Comparison of ENCODE assay signal across 14 mouse cellular contexts in genomic region chr10:6999355-6999754, GRCm38 (mm10).
"Had no signal": no experiment of that assay in that cellular context is flagged by ENCODE, and none has a peak within 500 bp of the region (broad histone marks: within the 10 kb centered on the region; RNA-seq: fewer than 3 reads in every experiment).

No protein-coding gene starts in this region.

- DNase-seq: embryo, embryonic 11 days; forebrain, postnatal 0 days; gastrocnemius, adult 2 months; gastrocnemius, postnatal 10 days; gastrocnemius, postnatal 14 days; gastrocnemius, postnatal 25 days; gastrocnemius, postnatal 36 days; heart, adult 11 months; heart, adult 18-20 months; heart, adult 2 months had no signal

- ATAC-seq: forebrain, embryonic 13.5 days; forebrain, embryonic 14.5 days; forebrain, embryonic 15.5 days; forebrain, embryonic 16.5 days; forebrain, postnatal 0 days had no signal
